Comparison of ENCODE assay signal across 10 mouse cellular contexts in genomic region chr12:113147481-113147880, GRCm38 (mm10). TPM values are rescaled to one million over a fixed set of nuclear protein-coding genes. Genes with fewer than 3 reads are reported as not detected.
DNase-seq lines count a peak whose midpoint lies in the region; ATAC-seq and TF ChIP-seq lines count a peak whose summit lies in the region.
"Had no signal": no experiment of that assay in that cellular context is flagged by ENCODE, and none has a peak within 500 bp of the region (broad histone marks: within the 10 kb centered on the region; RNA-seq: fewer than 3 reads in every experiment).

No protein-coding gene starts in this region.

- H3K27ac ChIP-seq in layer of hippocampus, adult 2 months = peak overlapping the region; percentile 63
- H3K27ac ChIP-seq in embryonic facial prominence, embryonic 10.5 days (replicated peaks) = no peak overlapping the region
- no peak overlapping the region for H3K27ac ChIP-seq in forebrain, embryonic 10.5 days
- H3K27ac ChIP-seq: midbrain, embryonic 15.5 days had no signal

- no peak for ATAC-seq in erythroid progenitor cell, adult 5-6 weeks (replicated peaks; ENCODE audit: low FRiP score, poor library complexity, severe bottlenecking)
- ATAC-seq: midbrain, embryonic 15.5 days had no signal

- no peaks in the 10 kb centered on the region for H3K9me3 ChIP-seq in embryonic facial prominence, embryonic 10.5 days
- H3K9me3 ChIP-seq in forebrain, embryonic 10.5 days = no peaks in the 10 kb centered on the region
- H3K9me3 ChIP-seq: G1E; midbrain, embryonic 15.5 days had no signal

- DNase-seq in layer of hippocampus, adult 2 months (ENCODE audit: low spot score in 2 of 2) = no peak
- DNase-seq in layer of hippocampus, adult 11-12 months (ENCODE audit: low spot score) = no peak
- peak; percentile 74 for DNase-seq in brain, adult 2 months (ENCODE audit: low read depth, low spot score)
- peak; percentile 75 for DNase-seq in gastrocnemius, adult 18-20 months (ENCODE audit: low spot score)
- DNase-seq in heart, postnatal 36 days = peak; percentile 50 to 62
- no peak for DNase-seq in embryonic facial prominence, embryonic 10.5 days (ENCODE audit: low spot score)
- DNase-seq in forebrain, embryonic 10.5 days (ENCODE audit: extremely low spot score, low spot score) = no peak

- intact Hi-C loops in heart, postnatal 36 days (cut with DNase I) = no loop called here

- H3K4me3 ChIP-seq in layer of hippocampus, adult 2 months = no peak overlapping the region
- no peak overlapping the region for H3K4me3 ChIP-seq in embryonic facial prominence, embryonic 10.5 days
- H3K4me3 ChIP-seq in forebrain, embryonic 10.5 days = no peak overlapping the region
- H3K4me3 ChIP-seq: midbrain, embryonic 15.5 days had no signal

- H3K36me3 ChIP-seq in embryonic facial prominence, embryonic 10.5 days (replicated peaks) = peaks cover 19% of the 10 kb centered on the region
- H3K36me3 ChIP-seq in forebrain, embryonic 10.5 days (replicated peaks) = peaks cover 28% of the 10 kb centered on the region

- peaks cover 90% of the 10 kb centered on the region for H3K27me3 ChIP-seq in embryonic facial prominence, embryonic 10.5 days (replicated peaks; ENCODE audit: low read depth, poor library complexity, severe bottlenecking)
- peaks cover 78% of the 10 kb centered on the region for H3K27me3 ChIP-seq in forebrain, embryonic 10.5 days (ENCODE audit: poor library complexity, severe bottlenecking)

- TF ChIP-seq CTCF in layer of hippocampus, adult 2 months (conservative IDR thresholded peaks at IDR 0.05) = no peak

- WGBS in embryonic facial prominence, embryonic 10.5 days = 88% methylated on average over 8 of the region's 8 CpGs
- 89% methylated on average over 8 of the region's 8 CpGs for WGBS in forebrain, embryonic 10.5 days

- H3K4me1 ChIP-seq in embryonic facial prominence, embryonic 10.5 days = peaks cover 54% of the 10 kb centered on the region
- H3K4me1 ChIP-seq in forebrain, embryonic 10.5 days = peaks cover 65% of the 10 kb centered on the region

RNA-seq across cellular contexts. Expression of gene Crip1, which starts 1.4 kb away (rescaled TPM):
- total RNA-seq in layer of hippocampus, adult 2 months (2021) = 10 to 100 TPM; 11.9 to 12.9 TPM
- total RNA-seq in gastrocnemius, adult 18-20 months (2021) = 100 to 1,000 TPM in 1 of 2 experiments, 10 to 100 TPM in 1; 65.3 to 100 TPM
- total RNA-seq in heart, postnatal 36 days (2021) = 100 to 1,000 TPM; 190 to 198 TPM
- 53.6 and 57.1 TPM in 2 replicates for polyA plus RNA-seq in embryonic facial prominence, embryonic 10.5 days (2016; fragmentation: Nextera tagmentation; extraction: Ambion mirVana)
- 59.2 and 59.5 TPM in 2 replicates for polyA plus RNA-seq in forebrain, embryonic 10.5 days (2016; fragmentation: Nextera tagmentation; extraction: Ambion mirVana)
- 106 and 143 TPM in 2 replicates for total RNA-seq in erythroid progenitor cell, adult 5-6 weeks (2015; ENCODE audit: low replicate concordance)
- total RNA-seq in erythroid progenitor cell, adult 5-6 weeks (2017; ENCODE audit: low replicate concordance) = 93.8 and 176 TPM in 2 replicates

RNA-seq across cellular contexts. Expression of gene Crip2, which starts 7.4 kb away (rescaled TPM):
- 10 to 100 TPM; 90.3 to 99.5 TPM for total RNA-seq in layer of hippocampus, adult 2 months (2021)
- 10 to 100 TPM; 28.2 to 43.8 TPM for total RNA-seq in gastrocnemius, adult 18-20 months (2021)
- 1,000 to 10,000 TPM; 1,482 to 1,552 TPM for total RNA-seq in heart, postnatal 36 days (2021)
- polyA plus RNA-seq in embryonic facial prominence, embryonic 10.5 days (2016; fragmentation: Nextera tagmentation; extraction: Ambion mirVana) = 91.8 and 96.4 TPM in 2 replicates
- 172 and 182 TPM in 2 replicates for polyA plus RNA-seq in forebrain, embryonic 10.5 days (2016; fragmentation: Nextera tagmentation; extraction: Ambion mirVana)
- 22.7 and 54.1 TPM in 2 replicates for total RNA-seq in erythroid progenitor cell, adult 5-6 weeks (2015; ENCODE audit: low replicate concordance)
- 16.0 and 29.5 TPM in 2 replicates for total RNA-seq in erythroid progenitor cell, adult 5-6 weeks (2017; ENCODE audit: low replicate concordance)

RNA-seq across cellular contexts. Expression of gene Tedc1, which starts 8.7 kb away (rescaled TPM):
- 1 to 10 TPM; 1.3 to 1.4 TPM for total RNA-seq in layer of hippocampus, adult 2 months (2021)
- total RNA-seq in gastrocnemius, adult 18-20 months (2021) = not detected
- under 1 TPM; 0.19 to 0.49 TPM for total RNA-seq in heart, postnatal 36 days (2021)
- polyA plus RNA-seq in embryonic facial prominence, embryonic 10.5 days (2016; fragmentation: Nextera tagmentation; extraction: Ambion mirVana) = 57.5 and 59.4 TPM in 2 replicates
- polyA plus RNA-seq in forebrain, embryonic 10.5 days (2016; fragmentation: Nextera tagmentation; extraction: Ambion mirVana) = 66.4 and 69.6 TPM in 2 replicates
- total RNA-seq in erythroid progenitor cell, adult 5-6 weeks (2015; ENCODE audit: low replicate concordance) = 11.3 and 18.7 TPM in 2 replicates
- total RNA-seq in erythroid progenitor cell, adult 5-6 weeks (2017; ENCODE audit: low replicate concordance) = 18.9 and 38.9 TPM in 2 replicates

RNA-seq across cellular contexts. Expression of gene Tmem121, which starts 38.2 kb away (rescaled TPM):
- 10 to 100 TPM; 19.7 to 20.7 TPM for total RNA-seq in layer of hippocampus, adult 2 months (2021)
- under 1 TPM in 1 of 2 experiments, not detected in 1; 0.14 TPM for total RNA-seq in gastrocnemius, adult 18-20 months (2021)
- total RNA-seq in heart, postnatal 36 days (2021) = not detected
- polyA plus RNA-seq in embryonic facial prominence, embryonic 10.5 days (2016; fragmentation: Nextera tagmentation; extraction: Ambion mirVana) = 11.4 and 12.1 TPM in 2 replicates
- polyA plus RNA-seq in forebrain, embryonic 10.5 days (2016; fragmentation: Nextera tagmentation; extraction: Ambion mirVana) = 18.7 and 20.3 TPM in 2 replicates
- not detected in 2 replicates for total RNA-seq in erythroid progenitor cell, adult 5-6 weeks (2015; ENCODE audit: low replicate concordance)
- total RNA-seq in erythroid progenitor cell, adult 5-6 weeks (2017; ENCODE audit: low replicate concordance) = not detected in 2 replicates
- total RNA-seq: G1E had no signal
- polyA plus RNA-seq: G1E had no signal

RNA-seq across cellular contexts. Expression of gene Mta1, which starts 49.4 kb away (rescaled TPM):
- total RNA-seq in layer of hippocampus, adult 2 months (2021) = 10 to 100 TPM; 76.0 to 76.9 TPM
- 10 to 100 TPM; 38.0 to 41.7 TPM for total RNA-seq in gastrocnemius, adult 18-20 months (2021)
- total RNA-seq in heart, postnatal 36 days (2021) = 10 to 100 TPM; 48.7 to 56.4 TPM
- 20.3 and 21.0 TPM in 2 replicates for polyA plus RNA-seq in embryonic facial prominence, embryonic 10.5 days (2016; fragmentation: Nextera tagmentation; extraction: Ambion mirVana)
- polyA plus RNA-seq in forebrain, embryonic 10.5 days (2016; fragmentation: Nextera tagmentation; extraction: Ambion mirVana) = 21.2 and 22.7 TPM in 2 replicates
- total RNA-seq in erythroid progenitor cell, adult 5-6 weeks (2015; ENCODE audit: low replicate concordance) = 27.2 and 40.4 TPM in 2 replicates
- 17.6 and 21.6 TPM in 2 replicates for total RNA-seq in erythroid progenitor cell, adult 5-6 weeks (2017; ENCODE audit: low replicate concordance)

Comparison
In these comparisons a context has a peak if more than half of its experiments do, and no peak if none do; other contexts are left out.
1. DNase-seq: peak in brain, adult 2 months (single experiment), gastrocnemius, adult 18-20 months (single experiment) and heart, postnatal 36 days (2 of 2); none in layer of hippocampus, adult 2 months (0 of 2), layer of hippocampus, adult 11-12 months (single experiment), embryonic facial prominence, embryonic 10.5 days (single experiment) and forebrain, embryonic 10.5 days (single experiment).
2. RNA of gene Crip1, which starts 1.4 kb away (total RNA-seq): 190 to 198 TPM in heart, postnatal 36 days, 93.8 to 176 TPM in erythroid progenitor cell, adult 5-6 weeks and 65.3 to 100 TPM in gastrocnemius, adult 18-20 months; 11.9 to 12.9 TPM in layer of hippocampus, adult 2 months; every median in the first group is over 4 times any median in the second.
3. RNA of gene Crip2, which starts 7.4 kb away (total RNA-seq): 1,482 to 1,552 TPM in heart, postnatal 36 days; 90.3 to 99.5 TPM in layer of hippocampus, adult 2 months, 16.0 to 54.1 TPM in erythroid progenitor cell, adult 5-6 weeks and 28.2 to 43.8 TPM in gastrocnemius, adult 18-20 months; every median in the first group is over 10 times any median in the second.
4. RNA of gene Tedc1, which starts 8.7 kb away (total RNA-seq): 11.3 to 38.9 TPM in erythroid progenitor cell, adult 5-6 weeks; 1.3 to 1.4 TPM in layer of hippocampus, adult 2 months, 0.19 to 0.49 TPM in heart, postnatal 36 days and not detected in gastrocnemius, adult 18-20 months; every median in the first group is over 4 times any median in the second.